Mouse (Mus musculus): ENCODE measurements around the gene Ehbp1. TPM values are rescaled to one million over a fixed set of nuclear protein-coding genes. Genes with fewer than 3 reads are reported as not detected.

Ehbp1 gene
- total RNA-seq, 1 experiment from 2014 or later: 11.9 TPM

GRCm38 (mm10) chr11:22225619-22226018, 116.5 kb downstream of the Ehbp1 start:
- ATAC-seq (replicated peaks in 1 of 2; ENCODE audit: insufficient read depth in 1 of 2, low FRiP score in 2 of 2, low TSS enrichment in 1 of 2, low read depth in 1 of 2, poor library complexity in 2 of 2, severe bottlenecking in 2 of 2): no peak

DNA sequence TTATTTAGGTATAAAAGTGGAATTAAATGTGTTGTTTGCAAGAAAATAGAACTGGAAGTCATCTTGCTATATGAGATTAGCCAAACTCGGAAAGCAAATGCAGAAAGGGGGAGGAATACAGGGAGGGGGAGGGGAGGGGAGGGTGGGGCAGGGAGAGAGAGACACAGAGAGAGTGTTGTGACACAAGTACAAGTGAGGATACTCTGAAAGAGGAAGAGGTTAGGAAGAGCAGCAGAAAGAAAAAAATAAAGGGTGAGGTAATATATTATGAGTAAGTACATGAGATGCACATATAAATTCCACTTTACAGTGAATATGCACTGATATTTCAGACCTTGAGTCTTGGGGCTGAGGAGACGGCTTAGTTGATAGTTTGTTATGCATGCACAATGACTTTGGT, 123.9 kb downstream of the Ehbp1 start:
- ATAC-seq (replicated peaks in 1 of 2; ENCODE audit: insufficient read depth in 1 of 2, low FRiP score in 2 of 2, low TSS enrichment in 1 of 2, low read depth in 1 of 2, poor library complexity in 2 of 2, severe bottlenecking in 2 of 2): no peak

DNA sequence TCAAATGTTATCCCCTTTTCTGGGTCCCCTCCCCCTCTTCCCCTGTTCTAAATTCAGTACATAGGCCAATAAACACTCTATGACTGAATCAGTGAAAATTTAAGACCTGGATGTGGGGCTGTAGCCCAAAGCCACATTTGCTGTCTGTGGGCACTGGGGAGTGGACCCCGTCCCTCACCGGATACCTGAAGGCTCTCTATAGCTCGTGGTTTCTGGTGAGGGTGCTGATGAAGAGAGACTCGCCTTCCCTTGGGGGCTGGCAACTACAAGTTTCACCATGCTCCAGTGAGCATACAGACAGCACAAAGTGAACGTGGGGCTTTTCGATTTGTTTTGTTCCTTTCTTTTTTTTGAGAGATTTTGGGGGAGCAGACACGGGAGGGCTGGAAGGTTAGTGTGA, 125.2 kb downstream of the Ehbp1 start:
- no peak for ATAC-seq (replicated peaks in 1 of 2; ENCODE audit: insufficient read depth in 1 of 2, low FRiP score in 2 of 2, low TSS enrichment in 1 of 2, low read depth in 1 of 2, poor library complexity in 2 of 2, severe bottlenecking in 2 of 2)

- ATAC-seq (replicated peaks in 1 of 2; ENCODE audit: insufficient read depth in 1 of 2, low FRiP score in 2 of 2, low TSS enrichment in 1 of 2, low read depth in 1 of 2, poor library complexity in 2 of 2, severe bottlenecking in 2 of 2): no peak
These were observed 135.5 kb downstream of the Ehbp1 start for GRCm38 (mm10) chr11:22206611-22207010.

GRCm38 (mm10) chr11:22206191-22206590, 135.9 kb downstream of the Ehbp1 start:
- no peak for ATAC-seq (replicated peaks in 1 of 2; ENCODE audit: insufficient read depth in 1 of 2, low FRiP score in 2 of 2, low TSS enrichment in 1 of 2, low read depth in 1 of 2, poor library complexity in 2 of 2, severe bottlenecking in 2 of 2)

DNA sequence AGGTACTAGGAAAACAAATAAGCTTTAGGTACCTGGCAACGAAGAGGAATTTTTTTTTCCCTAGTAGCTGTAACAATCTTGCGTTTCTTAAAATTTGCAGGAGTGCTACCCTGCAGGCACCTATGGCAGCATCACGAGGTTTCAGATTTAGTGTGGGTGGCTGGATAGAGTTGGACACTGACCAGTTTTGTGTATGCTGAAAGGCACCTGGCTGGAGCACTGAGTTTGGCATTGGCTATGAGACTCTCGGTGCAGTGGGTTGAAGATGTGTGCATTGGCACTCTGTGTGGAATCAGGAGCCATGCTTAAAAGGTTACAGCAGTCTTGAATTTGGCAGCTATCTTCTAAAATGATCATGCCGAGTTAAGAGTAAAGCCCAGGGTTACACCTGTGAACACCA, 138.7 kb downstream of the Ehbp1 start:
- ATAC-seq (replicated peaks in 1 of 2; ENCODE audit: insufficient read depth in 1 of 2, low FRiP score in 2 of 2, low TSS enrichment in 1 of 2, low read depth in 1 of 2, poor library complexity in 2 of 2, severe bottlenecking in 2 of 2): no peak

DNA sequence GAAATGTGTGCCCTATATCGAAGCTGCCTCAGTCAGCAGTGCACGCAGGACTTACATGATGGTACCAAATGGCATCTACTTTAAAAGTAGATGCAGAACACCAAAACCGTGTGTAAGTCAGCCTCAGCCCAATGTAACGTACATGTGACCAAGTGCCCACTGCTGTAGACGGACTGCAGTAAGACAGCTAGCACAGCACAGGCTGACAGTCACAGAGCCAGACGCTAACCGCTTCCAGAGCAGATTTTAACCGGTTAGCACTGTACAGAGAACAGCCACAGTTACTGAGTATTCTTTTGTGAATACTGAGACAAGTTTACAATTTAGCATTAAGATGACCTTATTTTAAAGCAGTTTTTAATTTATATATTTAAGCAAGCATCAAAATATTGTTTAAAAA, 141.0 kb downstream of the Ehbp1 start:
- no peak for ATAC-seq (replicated peaks in 1 of 2; ENCODE audit: insufficient read depth in 1 of 2, low FRiP score in 2 of 2, low TSS enrichment in 1 of 2, low read depth in 1 of 2, poor library complexity in 2 of 2, severe bottlenecking in 2 of 2)

DNA sequence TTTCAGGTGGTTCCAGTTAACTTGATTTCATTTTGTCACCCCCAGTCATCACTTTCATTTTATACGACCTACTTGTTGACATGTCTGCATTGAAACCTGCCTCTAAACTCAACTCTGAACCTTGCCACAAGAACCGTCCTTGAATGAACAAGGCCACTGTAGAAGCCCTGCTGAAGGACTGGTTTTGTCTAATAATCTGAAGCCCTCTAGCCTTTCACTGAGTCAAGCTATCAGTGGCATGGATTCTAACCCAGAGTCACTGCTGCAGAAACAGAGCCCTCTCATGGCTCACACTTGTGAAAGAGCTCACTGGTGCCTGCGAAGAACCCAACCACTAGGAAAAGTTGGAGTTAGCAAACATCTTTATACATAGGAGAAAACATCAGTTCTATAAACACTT, 142.2 kb downstream of the Ehbp1 start:
- ATAC-seq (replicated peaks in 1 of 2; ENCODE audit: insufficient read depth in 1 of 2, low FRiP score in 2 of 2, low TSS enrichment in 1 of 2, low read depth in 1 of 2, poor library complexity in 2 of 2, severe bottlenecking in 2 of 2): no peak

GRCm38 (mm10) chr11:22198406-22198805, 143.7 kb downstream of the Ehbp1 start:
- no peak for ATAC-seq (replicated peaks in 1 of 2; ENCODE audit: insufficient read depth in 1 of 2, low FRiP score in 2 of 2, low TSS enrichment in 1 of 2, low read depth in 1 of 2, poor library complexity in 2 of 2, severe bottlenecking in 2 of 2)

DNA sequence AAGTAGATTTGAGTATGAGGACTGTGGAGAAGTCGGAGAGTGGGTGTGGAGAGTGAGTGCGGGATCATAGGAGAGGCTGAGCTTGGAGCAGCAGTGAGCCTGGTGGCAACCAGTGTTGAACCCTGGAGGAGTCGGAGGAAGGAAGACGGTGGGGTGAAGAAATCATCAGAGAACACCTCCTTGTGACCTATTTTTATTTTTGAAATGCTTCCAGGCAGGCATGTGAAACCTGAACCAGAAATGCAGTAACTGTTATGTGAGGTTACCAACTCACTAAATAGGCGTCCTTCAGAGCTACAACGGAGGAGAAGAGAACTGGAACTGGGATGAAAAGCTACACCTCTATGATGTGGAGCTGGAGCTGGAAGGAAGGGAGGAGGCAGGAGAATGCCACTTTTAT, 144.2 kb downstream of the Ehbp1 start:
- no peak for ATAC-seq (replicated peaks in 1 of 2; ENCODE audit: insufficient read depth in 1 of 2, low FRiP score in 2 of 2, low TSS enrichment in 1 of 2, low read depth in 1 of 2, poor library complexity in 2 of 2, severe bottlenecking in 2 of 2)

GRCm38 (mm10) chr11:22196776-22197175, 145.3 kb downstream of the Ehbp1 start:
- ATAC-seq (replicated peaks in 1 of 2; ENCODE audit: insufficient read depth in 1 of 2, low FRiP score in 2 of 2, low TSS enrichment in 1 of 2, low read depth in 1 of 2, poor library complexity in 2 of 2, severe bottlenecking in 2 of 2): no peak

- ATAC-seq (replicated peaks in 1 of 2; ENCODE audit: insufficient read depth in 1 of 2, low FRiP score in 2 of 2, low TSS enrichment in 1 of 2, low read depth in 1 of 2, poor library complexity in 2 of 2, severe bottlenecking in 2 of 2): no peak
These were observed 147.5 kb downstream of the Ehbp1 start for GRCm38 (mm10) chr11:22194607-22195006.

DNA sequence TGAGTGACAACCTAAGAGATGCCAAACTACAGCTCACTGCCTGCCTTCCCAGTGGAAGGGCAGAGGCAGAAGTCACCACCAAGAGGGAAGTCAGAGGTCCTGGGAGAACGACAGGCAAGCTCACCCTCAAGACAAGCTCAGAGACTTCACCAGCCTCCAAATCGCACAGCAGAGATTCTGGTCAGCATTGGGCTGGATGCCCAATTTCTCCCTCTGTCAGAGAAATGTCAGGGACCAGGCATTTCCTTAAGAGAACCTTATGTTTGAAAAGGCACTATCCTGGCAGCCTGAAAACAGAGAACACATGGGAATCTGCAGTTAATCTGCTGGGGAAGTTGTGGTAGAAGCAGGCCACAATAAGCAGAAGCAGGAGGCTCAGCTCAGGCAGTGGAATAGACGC, 151.5 kb downstream of the Ehbp1 start:
- no peak for ATAC-seq (replicated peaks in 1 of 2; ENCODE audit: insufficient read depth in 1 of 2, low FRiP score in 2 of 2, low TSS enrichment in 1 of 2, low read depth in 1 of 2, poor library complexity in 2 of 2, severe bottlenecking in 2 of 2)

DNA sequence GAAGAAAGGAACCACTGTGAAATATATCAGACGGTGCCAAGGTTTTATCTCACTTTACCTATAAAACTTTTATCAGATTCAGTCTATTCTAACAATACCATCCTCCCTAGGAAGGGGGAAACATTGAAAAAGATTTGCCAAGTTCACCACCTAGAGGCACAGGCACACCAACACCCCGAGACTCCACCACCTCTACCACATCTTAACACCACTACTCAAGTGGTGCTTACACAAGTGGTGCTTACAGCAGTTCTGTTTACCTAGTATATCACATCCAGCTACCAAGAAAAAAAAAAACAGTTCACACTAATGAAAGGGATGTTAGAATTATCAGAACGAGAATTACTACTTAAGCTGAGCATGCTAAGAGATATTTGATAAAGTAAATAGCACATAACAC, 152.1 kb downstream of the Ehbp1 start:
- ATAC-seq (replicated peaks in 1 of 2; ENCODE audit: insufficient read depth in 1 of 2, low FRiP score in 2 of 2, low TSS enrichment in 1 of 2, low read depth in 1 of 2, poor library complexity in 2 of 2, severe bottlenecking in 2 of 2): no peak

GRCm38 (mm10) chr11:22181530-22182501, 160.3 kb downstream of the Ehbp1 start:
- ATAC-seq (replicated peaks in 1 of 2; ENCODE audit: insufficient read depth in 1 of 2, low FRiP score in 2 of 2, low TSS enrichment in 1 of 2, low read depth in 1 of 2, poor library complexity in 2 of 2, severe bottlenecking in 2 of 2): no peak; a peak in 1 of 4 replicates

DNA sequence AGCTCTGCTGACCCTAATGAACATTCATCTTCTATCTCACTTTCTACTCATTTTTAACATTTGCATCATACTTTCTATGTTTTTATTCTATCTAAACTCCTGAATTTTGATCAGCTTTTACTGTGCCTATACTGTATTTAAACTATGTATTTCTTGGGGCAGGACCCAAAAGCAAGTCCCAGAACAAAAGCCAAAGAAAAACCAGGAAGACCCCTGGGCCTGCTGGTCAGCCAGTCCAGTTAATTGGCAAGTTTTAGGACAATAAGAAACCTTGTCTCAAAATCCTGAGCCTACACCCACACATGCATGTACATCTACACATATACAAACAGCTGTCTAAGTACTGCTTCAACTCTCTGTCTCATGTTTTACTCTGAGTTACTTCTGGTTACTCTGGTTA, 161.9 kb downstream of the Ehbp1 start:
- ATAC-seq (replicated peaks in 1 of 2; ENCODE audit: insufficient read depth in 1 of 2, low FRiP score in 2 of 2, low TSS enrichment in 1 of 2, low read depth in 1 of 2, poor library complexity in 2 of 2, severe bottlenecking in 2 of 2): no peak

GRCm38 (mm10) chr11:22178569-22178968, 163.5 kb downstream of the Ehbp1 start:
- no peak for ATAC-seq (replicated peaks in 1 of 2; ENCODE audit: insufficient read depth in 1 of 2, low FRiP score in 2 of 2, low TSS enrichment in 1 of 2, low read depth in 1 of 2, poor library complexity in 2 of 2, severe bottlenecking in 2 of 2)

DNA sequence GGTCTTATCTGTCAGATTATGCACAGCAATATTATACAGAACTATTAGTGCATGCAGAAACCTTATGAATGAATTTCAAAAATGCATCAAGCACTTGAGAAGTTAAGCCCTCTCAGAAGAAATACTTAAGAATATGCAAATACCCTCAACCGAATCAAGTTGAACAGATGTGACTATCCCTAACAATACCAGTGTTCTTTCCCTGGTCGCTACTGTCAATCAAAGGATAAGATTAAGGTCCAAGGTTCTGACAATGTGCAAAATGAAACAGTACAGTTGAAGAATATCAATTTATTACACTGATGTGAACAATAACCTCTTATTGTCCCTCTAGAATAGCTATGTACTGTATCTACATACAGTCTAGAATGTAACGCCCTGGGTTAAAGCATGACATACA, 167.8 kb downstream of the Ehbp1 start:
- no peak for ATAC-seq (replicated peaks in 1 of 2; ENCODE audit: insufficient read depth in 1 of 2, low FRiP score in 2 of 2, low TSS enrichment in 1 of 2, low read depth in 1 of 2, poor library complexity in 2 of 2, severe bottlenecking in 2 of 2)
